Mouse (Mus musculus): ENCODE results near the gene Btbd9.

GRCm38 (mm10) chr17:30430961-30431640, 145.2 kb downstream of the Btbd9 start:
- no peak for TF ChIP-seq CTCF (IDR thresholded peaks at IDR 0.05; ENCODE audit: control insufficient read depth, insufficient read depth, low read length)
- TF ChIP-seq POLR2A (IDR thresholded peaks at IDR 0.05; ENCODE audit: borderline replicate concordance, control insufficient read depth, low read depth, low read length), result no peak
